Mouse (Mus musculus) bone marrow macrophage, adult 2 months (primary cell): ENCODE measurements at regions not wholly inside any gene's neighbourhood (a gene's known extent, or its start where the extent isn't known, plus 50 kb on each side); places are given as distances from the start of the nearest gene placed in this dataset.

ENCODE experiments used
- H3K27ac ChIP-seq: 2 replicates; pipeline ENCODE4 v1.5.1; 2012; ENCODE audit warnings: low read depth, low read length; ENCODE audit not compliant: insufficient read depth
- H3K4me1 ChIP-seq: 2 replicates; pipeline ENCODE4 v1.6.1; 2012; ENCODE audit warnings: low read length; ENCODE audit not compliant: control insufficient read depth, insufficient read depth
- H3K4me3 ChIP-seq: 2 replicates; pipeline ENCODE4 v1.5.1; 2012; ENCODE audit warnings: mild to moderate bottlenecking, low read length, moderate library complexity; ENCODE audit not compliant: insufficient read depth
- CTCF ChIP-seq: IDR thresholded peaks from 2 replicates; pipeline ENCODE4 v1.5.1; 2012; ENCODE audit warnings: low read depth, mild to moderate bottlenecking, low read length, moderate library complexity
- POLR2A ChIP-seq: IDR thresholded peaks from 2 replicates; pipeline ENCODE4 v1.6.1; 2012; ENCODE audit warnings: mild to moderate bottlenecking, low read depth, low read length, borderline replicate concordance

DNA sequence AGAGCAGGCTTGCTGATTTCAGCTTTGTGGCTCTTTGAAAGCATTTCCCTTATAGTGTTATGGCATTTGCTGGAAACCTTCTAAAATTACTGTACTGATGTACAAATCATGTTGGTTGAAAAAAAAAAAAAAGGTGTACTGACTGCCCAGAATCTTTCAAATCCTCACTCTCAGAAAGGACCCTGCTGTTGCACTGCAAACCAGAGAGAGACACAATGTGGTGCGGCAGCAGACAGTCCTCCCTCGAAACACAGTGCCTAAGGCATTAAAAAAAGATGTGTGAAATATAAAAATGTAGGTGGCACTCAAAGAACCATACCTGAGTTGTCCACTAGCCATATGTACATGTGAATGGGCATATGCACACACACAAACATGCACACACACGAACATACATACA, 128.3 kb downstream of the Actr3 start:
- H3K27ac ChIP-seq: no peak overlapping the region
- no peaks in the 10 kb centered on the region for H3K4me1 ChIP-seq
- no peak for TF ChIP-seq POLR2A
- TF ChIP-seq CTCF: no peak
- no peak overlapping the region for H3K4me3 ChIP-seq

DNA sequence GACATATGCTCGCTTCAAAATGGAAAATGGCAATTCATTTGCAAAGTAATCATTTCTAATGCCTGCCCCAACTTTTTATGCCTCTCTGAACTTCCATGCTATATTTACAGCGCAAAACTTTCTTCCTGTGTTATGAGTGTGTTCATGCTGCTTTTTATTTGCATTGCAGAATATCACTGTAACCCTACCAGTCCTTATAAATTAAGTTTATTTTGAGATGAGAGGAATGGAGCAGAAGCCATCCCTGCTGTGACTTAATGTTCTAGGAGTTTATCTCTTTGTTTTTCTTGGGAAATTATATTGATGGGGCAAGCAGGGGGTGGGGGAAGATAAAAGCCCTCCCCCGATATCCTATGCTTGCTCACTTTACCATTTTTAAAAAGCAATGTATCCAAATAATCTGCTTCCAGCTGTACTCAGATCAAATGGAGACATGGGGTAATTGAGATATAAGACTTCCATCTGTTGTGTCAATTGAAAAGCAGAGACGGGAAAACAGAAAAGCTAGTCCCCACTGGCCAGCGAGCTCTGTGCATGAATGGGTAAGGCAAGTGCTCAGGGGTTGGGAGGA, 136.9 kb downstream of the Actr3 start:
- Histone ChIP-seq H3K27ac (no peak overlapping the region), H3K4me3 (no peak overlapping the region), H3K4me1 (no peaks in the 10 kb centered on the region)
- no peak for TF ChIP-seq POLR2A
- TF ChIP-seq CTCF: no peak

DNA sequence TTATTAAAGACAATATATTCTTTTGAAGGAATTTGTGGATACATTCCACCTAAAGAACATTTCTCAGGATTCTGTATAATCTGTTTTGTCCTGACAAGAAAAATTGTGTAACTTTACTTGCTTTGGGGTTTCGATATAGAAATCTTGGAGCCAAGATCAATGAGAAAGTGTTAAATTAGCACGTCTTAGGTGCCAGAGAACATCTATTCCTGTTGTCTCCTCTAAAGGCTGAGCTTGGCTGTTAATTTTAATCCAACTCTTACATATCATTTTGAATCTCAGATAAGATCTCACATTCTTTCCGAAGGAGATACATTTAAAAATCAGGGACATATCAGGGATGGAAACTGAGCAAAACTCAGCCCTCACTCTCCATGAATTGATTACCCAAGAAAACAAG, 139.9 kb downstream of the Actr3 start:
- TF ChIP-seq CTCF (no peak), POLR2A (no peak)
- Histone ChIP-seq H3K4me1 (no peaks in the 10 kb centered on the region), H3K4me3 (no peak overlapping the region), H3K27ac (no peak overlapping the region)

DNA sequence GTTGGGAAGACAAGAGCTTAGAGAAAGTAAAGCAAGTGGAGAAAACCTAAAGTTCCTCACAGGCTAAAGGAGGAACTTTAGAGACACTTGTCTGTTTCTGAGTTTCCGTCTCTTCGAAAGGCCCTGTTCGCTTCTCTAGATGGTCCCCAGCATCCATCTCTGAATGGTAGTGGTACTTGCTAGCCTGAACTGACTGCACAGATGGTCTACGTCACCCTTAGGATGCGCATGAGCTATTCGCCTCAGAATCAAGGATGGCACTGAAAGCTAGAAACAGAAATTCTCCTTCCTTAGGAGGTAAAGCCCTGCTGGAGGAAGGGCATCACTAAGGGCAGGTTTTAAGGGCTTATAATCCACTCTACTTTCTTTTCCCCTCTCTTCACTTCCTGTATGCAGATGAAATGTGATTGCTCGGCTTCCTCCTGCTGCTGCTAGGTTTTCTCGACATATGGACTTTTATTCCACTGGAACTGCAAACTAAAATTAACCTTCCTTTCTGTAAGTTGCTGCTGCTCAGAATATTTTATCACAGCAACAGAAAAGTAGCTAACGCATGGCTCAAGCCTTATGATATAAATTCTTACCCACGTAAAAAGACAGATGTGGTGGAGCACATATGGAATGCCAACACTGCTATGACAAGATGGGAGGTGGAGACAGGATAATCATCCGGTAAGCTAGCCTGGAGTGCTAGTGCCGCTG, 145.1 kb downstream of the Actr3 start:
- Histone ChIP-seq H3K27ac (no peak overlapping the region), H3K4me1 (no peaks in the 10 kb centered on the region), H3K4me3 (no peak overlapping the region)
- TF ChIP-seq CTCF: no peak
- TF ChIP-seq POLR2A: no peak

DNA sequence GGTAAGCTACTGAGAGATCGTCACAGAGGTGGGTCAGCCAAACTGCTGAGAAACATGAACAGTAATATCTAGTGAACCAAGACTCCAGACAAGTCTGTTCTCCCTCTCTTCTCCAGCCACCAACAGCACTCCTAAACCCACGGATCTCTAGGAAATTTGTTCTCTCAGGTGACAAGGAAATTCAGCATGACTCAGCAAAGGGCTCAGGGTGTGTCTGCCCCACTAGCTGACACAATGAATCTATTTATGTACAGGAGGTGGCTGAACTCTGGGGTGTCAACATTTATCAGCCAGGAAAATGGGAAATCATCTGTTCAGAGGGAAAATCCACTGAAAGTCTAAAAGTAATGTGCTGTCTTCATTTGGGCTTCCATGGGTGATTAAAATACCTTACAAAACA, 149.2 kb downstream of the Actr3 start:
- no peak for TF ChIP-seq CTCF
- TF ChIP-seq POLR2A: no peak
- no peaks in the 10 kb centered on the region for H3K4me1 ChIP-seq

DNA sequence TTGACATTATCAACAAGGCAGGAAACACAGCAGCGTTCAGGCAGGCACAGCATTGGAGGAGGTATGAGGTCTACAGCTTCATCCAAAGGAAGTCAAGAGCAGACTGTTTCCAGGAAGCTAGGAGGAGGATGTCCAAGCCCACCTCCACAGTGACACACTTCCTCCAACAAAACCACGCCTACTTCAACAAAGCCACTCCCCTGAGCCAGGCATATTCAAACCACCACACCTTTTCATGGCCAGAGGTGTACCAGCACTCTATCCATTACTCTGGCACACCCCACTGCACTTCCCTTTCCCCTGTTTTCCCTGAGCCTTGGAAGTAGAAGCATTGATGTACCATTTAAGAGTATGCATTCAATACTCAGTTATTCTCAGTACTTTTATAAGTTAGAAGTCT, 150.8 kb downstream of the Actr3 start:
- Histone ChIP-seq H3K27ac (no peak overlapping the region), H3K4me1 (no peaks in the 10 kb centered on the region), H3K4me3 (no peak overlapping the region)
- no peak for TF ChIP-seq POLR2A
- no peak for TF ChIP-seq CTCF

More for the DNA sequence above, 149.2 kb downstream of the Actr3 start:
- no peak overlapping the region for H3K27ac ChIP-seq
- H3K4me3 ChIP-seq: no peak overlapping the region

DNA sequence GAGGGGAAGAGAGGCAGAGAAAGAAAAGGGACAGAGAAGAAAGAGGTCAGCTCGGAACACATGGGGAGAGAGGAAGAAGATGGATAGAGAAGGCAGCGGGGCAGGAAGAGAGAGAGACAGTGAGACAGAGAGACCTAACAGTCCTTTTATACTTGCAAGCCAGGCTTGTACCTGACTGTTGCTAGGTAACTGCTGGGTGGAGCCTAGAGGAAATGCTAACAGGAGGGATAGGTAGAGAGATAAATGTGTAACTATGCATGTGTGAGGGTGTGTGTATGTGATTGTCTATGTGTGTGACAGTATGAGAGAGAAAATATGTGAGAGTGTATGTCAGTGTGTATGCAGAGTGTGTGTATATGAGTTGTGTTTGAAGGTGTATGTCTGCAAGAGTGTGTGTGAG, 161.8 kb downstream of the Actr3 start:
- Histone ChIP-seq H3K4me1 (no peaks in the 10 kb centered on the region), H3K4me3 (no peak overlapping the region), H3K27ac (no peak overlapping the region)
- TF ChIP-seq CTCF: no peak
- TF ChIP-seq POLR2A: no peak

DNA sequence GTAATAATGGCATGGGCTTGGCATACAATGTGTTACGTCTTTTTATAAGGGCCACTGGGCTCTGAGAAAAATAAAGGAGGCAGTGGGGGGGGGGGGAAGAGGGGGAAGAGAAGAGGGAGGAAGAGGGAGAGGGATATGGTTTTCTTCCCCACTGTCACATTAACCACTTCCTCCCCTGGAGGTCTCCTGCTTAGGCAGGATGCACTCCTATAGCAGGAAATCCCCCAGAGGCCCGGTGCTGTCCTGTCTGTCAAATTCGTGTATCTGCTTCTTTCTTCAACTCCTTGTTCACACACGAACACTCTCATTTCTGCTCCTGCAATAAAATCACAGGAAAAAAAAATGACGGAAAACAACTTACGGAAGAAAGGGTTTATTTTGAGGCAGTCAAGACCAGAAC, 171.8 kb downstream of the Actr3 start:
- Histone ChIP-seq H3K4me3 (no peak overlapping the region), H3K27ac (no peak overlapping the region), H3K4me1 (no peaks in the 10 kb centered on the region)
- TF ChIP-seq CTCF (no peak), POLR2A (no peak)

DNA sequence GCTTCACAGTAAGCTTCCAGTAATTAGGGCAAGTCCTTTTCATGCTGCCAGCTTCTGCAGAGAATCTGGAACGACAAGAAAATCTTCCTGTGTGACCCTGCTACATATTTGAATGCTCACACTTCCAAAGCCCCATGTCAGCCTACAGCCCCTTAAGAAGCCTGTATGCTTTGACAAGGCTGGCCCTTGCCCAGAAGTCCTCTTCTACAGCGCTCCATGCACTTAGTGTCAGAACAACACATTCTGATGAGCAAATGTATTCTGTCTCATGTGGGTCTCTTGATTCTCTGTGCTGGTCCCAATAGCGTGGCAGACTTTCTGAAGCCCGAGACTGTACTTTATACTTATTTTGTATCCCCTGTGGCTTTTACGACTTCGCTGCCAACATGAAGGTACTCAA, 172.5 kb downstream of the Actr3 start:
- no peak overlapping the region for H3K27ac ChIP-seq
- no peaks in the 10 kb centered on the region for H3K4me1 ChIP-seq
- no peak for TF ChIP-seq CTCF
- no peak for TF ChIP-seq POLR2A
- no peak overlapping the region for H3K4me3 ChIP-seq

DNA sequence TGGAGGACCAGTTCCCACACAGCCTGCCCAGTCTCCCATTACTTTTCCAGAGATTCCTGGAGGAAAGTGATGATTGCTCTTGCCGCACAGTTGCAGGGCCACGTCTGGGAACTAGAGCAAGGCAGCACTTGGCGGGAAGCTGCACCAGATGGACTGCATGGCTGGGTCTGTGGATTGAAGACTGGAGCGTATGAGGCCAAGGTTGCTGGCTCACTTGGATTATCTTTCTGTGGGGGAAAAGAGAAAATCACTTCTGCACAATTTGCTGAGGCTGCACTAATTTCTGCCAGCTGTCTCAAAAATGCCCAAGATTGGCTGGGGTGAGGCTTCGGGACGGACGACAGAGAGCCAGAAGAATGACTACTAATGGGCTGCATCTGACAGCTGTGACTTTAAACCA, 193.2 kb downstream of the Actr3 start:
- H3K4me1 ChIP-seq: no peaks in the 10 kb centered on the region
- no peak overlapping the region for H3K4me3 ChIP-seq
- TF ChIP-seq POLR2A: no peak
- TF ChIP-seq CTCF: no peak
- H3K27ac ChIP-seq: no peak overlapping the region

DNA sequence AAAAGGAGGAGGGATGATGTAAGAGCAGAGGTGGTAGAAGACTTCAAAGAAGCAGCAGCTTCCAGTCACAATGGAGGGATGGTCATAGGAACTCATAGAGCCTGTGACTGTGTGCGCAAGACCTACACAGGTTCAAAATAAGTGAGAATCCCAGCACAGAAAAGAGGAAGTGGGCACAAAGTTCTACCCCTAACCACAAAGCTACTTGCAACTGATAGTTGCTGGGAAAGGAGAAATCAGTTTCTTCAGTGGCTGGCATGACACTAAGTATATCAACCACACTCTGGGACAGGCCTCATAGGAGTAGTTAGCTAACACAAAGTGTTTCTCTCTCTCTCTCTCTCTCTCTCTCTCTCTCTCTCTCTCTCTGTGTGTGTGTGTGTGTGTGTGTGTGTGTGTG, 193.8 kb downstream of the Actr3 start:
- TF ChIP-seq CTCF (no peak), POLR2A (no peak)
- no peaks in the 10 kb centered on the region for H3K4me1 ChIP-seq
- H3K4me3 ChIP-seq: no peak overlapping the region

More for the DNA sequence above, 193.8 kb downstream of the Actr3 start:
- H3K27ac ChIP-seq: no peak overlapping the region
